Mouse (Mus musculus): ENCODE data around the gene Nek11.

Nek11 gene

GRCm38 (mm10) chr9:105309553-105310281, 85.6 kb downstream of the Nek11 start:
- peak; percentile 46 for DNase-seq

DNA sequence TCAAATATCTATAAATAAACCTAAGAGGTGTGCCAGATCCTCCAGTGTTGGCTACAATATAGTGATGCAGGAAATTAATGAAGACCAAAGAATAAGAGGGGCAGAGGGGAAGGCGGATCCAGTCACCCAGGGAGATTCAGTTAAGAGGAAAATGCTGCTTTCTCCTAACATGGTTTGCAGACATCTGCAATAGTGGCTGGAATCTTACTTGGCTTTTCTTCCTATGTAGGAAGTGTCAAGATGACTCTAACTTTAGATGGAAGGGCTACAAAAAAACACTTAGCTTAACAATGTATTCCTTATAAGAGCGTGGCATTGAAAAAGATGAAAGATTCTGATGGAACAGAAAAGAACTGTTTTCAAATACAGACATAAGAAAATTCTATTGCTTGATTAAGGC, 89.3 kb downstream of the Nek11 start:
- DNase-seq: no peak

- no peak for DNase-seq
These were observed 93.1 kb downstream of the Nek11 start for GRCm38 (mm10) chr9:105302230-105302629.

GRCm38 (mm10) chr9:105301396-105301795, 93.9 kb downstream of the Nek11 start:
- no peak for DNase-seq

- DNase-seq: no peak
These were observed 94.5 kb downstream of the Nek11 start for GRCm38 (mm10) chr9:105300738-105301325.

DNA sequence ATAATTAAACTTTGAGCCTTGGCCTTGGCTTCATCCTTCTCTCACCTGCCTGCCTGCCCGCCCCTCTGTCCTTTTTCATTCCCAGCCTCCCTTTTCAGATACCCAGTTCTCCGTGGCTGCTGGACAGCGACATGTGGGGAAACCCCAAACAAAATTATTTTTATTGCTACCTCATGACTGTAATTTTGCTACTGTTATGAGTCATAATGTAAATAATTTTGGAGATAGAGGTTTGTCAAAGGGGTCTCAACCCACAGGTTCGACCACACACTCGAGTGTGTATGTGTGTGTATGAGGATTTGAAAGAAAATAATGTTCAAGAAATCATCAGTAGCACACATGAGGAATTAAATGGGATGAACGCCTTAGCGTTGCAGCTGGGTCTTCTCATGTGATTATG, 110.7 kb downstream of the Nek11 start:
- DNase-seq: no peak

- peak; percentile 10 for DNase-seq
These were observed 112.6 kb downstream of the Nek11 start for GRCm38 (mm10) chr9:105282725-105283124.

DNA sequence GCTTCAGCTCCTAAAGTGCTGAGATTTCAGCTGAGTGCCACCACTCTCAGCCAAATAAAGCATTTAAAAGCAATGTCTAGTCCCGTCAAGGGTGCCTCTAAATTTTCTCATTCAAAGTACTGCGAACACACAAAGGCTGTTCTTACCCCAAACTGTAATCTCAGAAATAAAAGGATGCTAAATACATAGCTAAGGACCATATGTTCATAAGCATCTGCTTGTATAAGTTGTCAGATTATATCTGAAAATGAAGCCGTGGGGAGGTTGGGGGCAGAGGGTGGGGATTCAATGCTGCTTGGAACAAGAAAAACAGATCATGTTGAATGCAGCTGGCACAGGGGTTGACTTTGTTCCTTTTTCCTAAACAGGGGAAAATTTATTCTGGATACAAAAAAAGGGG, 120.4 kb downstream of the Nek11 start:
- DNase-seq: no peak

- no peak for DNase-seq
These were observed 121.0 kb downstream of the Nek11 start for GRCm38 (mm10) chr9:105274286-105274685.

DNA sequence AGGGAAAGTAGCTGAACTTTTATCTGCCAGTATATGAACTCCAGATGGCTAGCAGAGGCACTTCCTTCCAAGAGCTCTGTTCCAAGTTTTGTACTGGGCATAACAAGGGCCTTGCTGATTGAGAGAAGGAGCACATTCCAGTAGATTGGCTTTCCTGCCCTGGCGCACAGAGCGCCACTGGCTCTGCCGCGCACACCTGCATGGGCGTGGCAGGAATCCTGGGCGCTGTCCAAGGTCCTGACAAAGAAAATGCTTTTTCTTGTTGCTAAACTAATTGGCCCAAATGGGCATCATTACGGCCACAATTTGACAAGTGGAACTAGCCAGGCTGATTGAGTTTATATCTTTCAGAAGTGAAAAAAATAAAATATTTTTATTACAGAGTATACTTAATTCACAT, 123.1 kb downstream of the Nek11 start:
- peak; percentile 32 for DNase-seq

DNA sequence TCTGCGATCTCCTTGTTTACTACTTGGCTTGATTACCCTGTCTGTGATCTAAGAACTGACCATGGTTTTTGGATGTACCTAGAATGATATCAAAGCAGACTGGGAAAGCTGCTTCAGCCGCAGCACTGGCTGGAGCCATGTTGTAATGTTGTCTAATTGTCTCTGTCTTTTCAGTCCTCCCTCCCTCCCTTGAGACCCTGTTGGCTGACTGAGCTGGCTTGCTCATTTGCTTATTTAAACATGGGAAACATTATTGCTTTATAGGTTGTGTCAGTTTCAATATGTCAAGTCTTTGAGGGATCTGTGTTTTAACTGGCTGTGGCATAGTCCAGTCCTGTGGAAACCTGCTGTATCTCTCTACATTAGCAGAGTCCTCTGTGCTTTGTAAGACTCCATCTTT, 132.2 kb downstream of the Nek11 start:
- DNase-seq: no peak

- no peak for DNase-seq
These were observed 137.7 kb downstream of the Nek11 start for GRCm38 (mm10) chr9:105257668-105258067.

- DNase-seq: no peak
These were observed 141.2 kb downstream of the Nek11 start for GRCm38 (mm10) chr9:105254076-105254475.

DNA sequence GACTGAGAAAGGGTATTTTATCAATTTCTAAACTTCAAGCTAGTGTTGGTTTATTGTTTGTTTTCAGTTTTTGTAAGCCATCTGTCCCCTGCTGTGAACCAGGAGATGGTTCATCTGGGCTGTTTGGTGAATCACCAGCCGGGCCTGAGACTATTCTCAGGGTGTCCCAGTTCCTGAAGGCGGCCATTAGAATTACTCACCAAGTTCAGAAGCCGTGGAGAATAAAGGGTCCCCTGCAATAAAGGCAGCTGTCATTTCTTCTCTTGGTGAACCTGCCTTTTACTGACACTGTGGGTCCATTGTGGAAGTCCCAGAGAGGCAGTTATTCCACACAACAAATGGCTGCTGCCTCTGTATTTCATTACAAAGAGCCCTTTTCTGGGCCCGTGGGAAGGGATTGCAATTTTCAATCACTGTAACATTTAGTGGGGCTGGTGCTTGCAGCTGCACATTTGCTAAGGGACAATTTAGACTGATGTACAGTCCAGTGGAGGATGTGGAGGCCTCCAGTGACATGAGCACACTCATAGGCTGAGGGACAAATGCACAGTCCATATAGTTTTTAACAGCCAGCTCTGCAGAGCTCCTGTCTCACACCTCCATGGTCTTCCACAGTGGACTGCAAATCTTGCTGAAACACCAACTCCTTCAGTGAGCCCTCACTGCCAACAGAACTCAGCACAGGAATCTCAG, 142.8 kb downstream of the Nek11 start:
- no peak for DNase-seq

- no peak for DNase-seq
These were observed 144.1 kb downstream of the Nek11 start for GRCm38 (mm10) chr9:105251256-105251655.

DNA sequence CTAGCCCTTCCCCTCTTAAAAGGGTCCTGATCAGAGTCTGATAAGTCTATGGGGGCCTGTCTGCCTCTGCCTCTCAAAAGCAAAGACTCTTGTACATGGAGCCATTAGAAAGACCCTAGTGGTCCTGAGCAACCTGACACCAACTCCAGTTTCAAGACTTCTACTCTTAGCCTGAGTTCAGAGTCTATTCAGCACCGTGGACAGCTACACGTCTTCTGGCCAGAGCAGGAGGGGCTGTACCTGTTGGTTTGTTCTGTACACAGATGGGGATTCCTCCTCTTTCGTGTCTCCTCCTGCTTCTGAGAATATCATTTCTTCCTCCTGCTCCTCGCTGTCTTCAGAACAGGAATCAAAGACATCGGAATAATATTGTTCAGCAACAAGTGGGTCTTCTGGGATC, 151.3 kb downstream of the Nek11 start:
- peak; percentile 10 for DNase-seq

- no peak for DNase-seq
These were observed 180.9 kb downstream of the Nek11 start for GRCm38 (mm10) chr9:105214434-105214833.

DNA sequence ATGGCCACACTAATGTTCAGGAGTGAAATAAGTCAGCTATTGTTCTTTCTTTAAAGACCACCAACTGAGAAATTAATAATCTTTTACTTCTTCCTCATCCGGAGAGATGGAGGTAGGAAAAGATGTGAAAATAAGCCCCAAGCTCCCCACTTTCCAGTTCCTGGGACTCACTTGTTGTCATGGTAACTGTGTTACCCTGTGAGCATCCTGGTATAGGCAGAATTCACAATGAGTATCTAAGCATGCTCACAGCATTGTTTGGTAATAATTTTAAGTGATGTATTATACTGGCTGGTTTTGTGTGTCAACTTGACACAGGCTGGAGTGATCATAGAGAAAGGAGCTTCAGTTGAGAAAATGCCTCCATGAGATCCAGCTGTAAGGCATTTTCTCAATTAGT, 195.0 kb downstream of the Nek11 start:
- DNase-seq: no peak

DNA sequence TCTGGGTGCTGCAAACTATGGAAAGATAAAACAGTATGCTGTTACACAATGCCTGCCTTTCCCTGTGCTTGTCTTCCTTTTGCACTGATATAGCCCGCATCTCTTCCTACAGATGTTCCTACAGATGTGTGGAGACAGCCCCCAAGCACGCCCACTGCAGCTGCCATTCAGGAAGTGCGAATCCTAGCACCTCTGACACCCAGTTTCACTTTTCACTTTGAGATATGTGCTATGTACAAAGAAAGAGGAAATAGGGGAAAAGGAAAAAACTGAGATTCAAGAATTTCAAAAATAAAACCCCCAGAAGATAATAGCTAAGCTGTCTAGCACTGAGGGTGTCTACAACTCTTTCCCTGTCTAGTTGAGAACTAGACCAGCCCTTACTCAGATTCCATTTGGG, 208.6 kb downstream of the Nek11 start:
- DNase-seq: no peak

DNA sequence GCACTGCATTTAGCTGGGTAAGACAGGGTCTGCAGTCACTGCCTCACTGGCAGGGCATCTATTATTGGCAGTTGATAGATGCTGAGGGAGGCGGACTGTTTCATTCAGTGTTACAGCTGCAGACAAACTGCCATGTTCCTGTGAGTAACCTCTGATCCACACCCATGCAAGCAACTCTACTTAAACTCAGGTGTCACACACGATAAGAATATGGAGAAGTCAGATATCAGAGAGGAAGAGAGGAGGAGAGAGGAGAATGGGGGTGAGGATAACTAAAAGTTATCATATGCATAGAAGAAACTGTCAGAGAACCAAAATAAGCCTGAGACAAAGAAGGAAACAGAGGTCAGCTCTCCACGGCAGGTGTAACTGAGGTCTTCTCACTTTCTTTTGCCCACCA, 212.9 kb downstream of the Nek11 start:
- DNase-seq: no peak

- DNase-seq: no peak
These were observed 250.3 kb downstream of the Nek11 start, which contains the start of gene 1700080E11Rik for GRCm38 (mm10) chr9:105144992-105145391. 1700080E11Rik (minus strand) TSS chr9:105145092.

- no peak for DNase-seq
These were observed 256.1 kb downstream of the Nek11 start for GRCm38 (mm10) chr9:105139204-105139603.

DNA sequence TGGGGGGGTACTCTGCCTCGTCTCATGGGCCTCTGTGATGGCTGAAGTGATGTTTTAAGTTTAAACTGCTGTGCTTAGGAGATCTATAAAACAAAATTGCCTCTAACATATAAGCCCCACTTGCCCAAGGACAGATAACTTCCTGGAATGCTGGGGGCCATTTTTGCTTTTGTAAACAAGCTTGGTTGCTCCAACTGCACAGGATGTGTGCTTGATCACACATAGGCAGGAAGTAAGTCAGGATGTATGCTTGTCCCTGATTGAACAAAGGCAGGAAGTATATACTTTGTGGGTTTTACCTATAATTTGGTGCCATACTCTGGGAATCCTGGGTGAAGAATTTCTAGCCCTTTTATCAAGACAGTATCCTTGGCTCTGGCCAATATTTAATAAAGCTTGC, 258.9 kb downstream of the Nek11 start:
- DNase-seq: no peak

- no peak for DNase-seq
These were observed 260.8 kb downstream of the Nek11 start for GRCm38 (mm10) chr9:105134536-105134935.
